Mouse (Mus musculus): ENCODE data around the gene Cdc25a.

DNA sequence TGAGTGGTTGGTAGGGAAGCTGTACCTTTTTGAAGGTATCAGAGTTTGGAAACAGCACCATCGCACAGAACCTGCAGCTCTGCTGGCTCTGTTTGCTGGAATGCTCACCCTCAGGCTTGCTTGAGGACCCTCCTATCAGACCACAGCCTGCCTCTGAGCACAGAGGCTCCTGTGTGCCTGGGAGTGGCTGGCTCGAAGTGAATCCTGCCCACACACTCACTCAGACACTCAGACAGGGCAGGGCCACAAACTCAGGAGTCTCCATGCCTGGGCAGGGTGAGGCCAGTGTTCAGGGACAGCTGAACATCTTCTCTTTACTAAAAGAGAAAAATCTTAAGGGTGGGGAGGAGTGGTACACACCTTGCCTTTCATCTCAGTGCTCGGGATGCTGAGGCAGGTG lies 25.2 kb downstream of the Cdc25a start:
- TF ChIP-seq CTCF (IDR thresholded peaks at IDR 0.05; ENCODE audit: extremely low read depth, insufficient read depth, insufficient read length, insufficient replicate concordance) (no peak), POLR2A (IDR thresholded peaks at IDR 0.05; ENCODE audit: low read depth, low read length) (no peak)

All from spleen, adult 2 months (tissue).